Mouse (Mus musculus): ENCODE data around the gene Cacnb3. TPM values are rescaled to one million over a fixed set of nuclear protein-coding genes. Genes with fewer than 3 reads are reported as not detected.

Cacnb3 gene
- polyA plus RNA-seq, 1 experiment from 2014 or later = 32.3 TPM

GRCm38 (mm10) chr15:98612229-98612628 lies 18.4 kb upstream of the Cacnb3 start:
- no peaks in the 10 kb centered on the region for H3K27me3 ChIP-seq (ENCODE audit: control insufficient read depth, insufficient read depth, low read length)
- H3K36me3 ChIP-seq (replicated peaks; ENCODE audit: control insufficient read depth, insufficient read depth, low read depth, low read length) = no peaks in the 10 kb centered on the region
- H3K4me1 ChIP-seq (ENCODE audit: control insufficient read depth, insufficient read depth, low read length) = peaks cover 2% of the 10 kb centered on the region
- no peak overlapping the region for H3K4me3 ChIP-seq (ENCODE audit: low read depth, low read length)
- 93% methylated on average over 3 of the region's 3 CpGs for WGBS
- H3K4me2 ChIP-seq (ENCODE audit: low read depth, low read length) = no peak overlapping the region
- no peak overlapping the region for H3K27ac ChIP-seq (replicated peaks; ENCODE audit: low read depth, low read length)
- no peaks in the 10 kb centered on the region for H3K9me3 ChIP-seq (replicated peaks; ENCODE audit: control insufficient read depth, low read length)
- DNase-seq (ENCODE audit: low spot score) = no peak
- no peak for ATAC-seq (replicated peaks; ENCODE audit: insufficient number of reproducible peaks, low FRiP score, low TSS enrichment, low read depth)
- no peak overlapping the region for H3K9ac ChIP-seq (replicated peaks; ENCODE audit: low read length)

- H3K4me1 ChIP-seq (ENCODE audit: control insufficient read depth, insufficient read depth, low read length) = no peaks in the 10 kb centered on the region; the same call in none of the 2 replicates
- no peaks in the 10 kb centered on the region for H3K27me3 ChIP-seq (ENCODE audit: control insufficient read depth, insufficient read depth, low read length)
- H3K4me3 ChIP-seq (ENCODE audit: low read depth, low read length) = no peak overlapping the region
- no peaks in the 10 kb centered on the region for H3K36me3 ChIP-seq (replicated peaks; ENCODE audit: control insufficient read depth, insufficient read depth, low read depth, low read length)
- 61% methylated on average over 9 of the region's 9 CpGs for WGBS
- DNase-seq (ENCODE audit: low spot score) = no peak
- no peak overlapping the region for H3K4me2 ChIP-seq (ENCODE audit: low read depth, low read length)
- no peak overlapping the region for H3K27ac ChIP-seq (replicated peaks; ENCODE audit: low read depth, low read length)
- no peak overlapping the region for H3K9ac ChIP-seq (replicated peaks; ENCODE audit: low read length)
- no peak for ATAC-seq (replicated peaks; ENCODE audit: insufficient number of reproducible peaks, low FRiP score, low TSS enrichment, low read depth)
- H3K9me3 ChIP-seq (replicated peaks; ENCODE audit: control insufficient read depth, low read length) = no peaks in the 10 kb centered on the region
These were observed 16.1 kb upstream of the Cacnb3 start for GRCm38 (mm10) chr15:98614551-98614950.

GRCm38 (mm10) chr15:98614971-98615370 lies 15.7 kb upstream of the Cacnb3 start:
- H3K9me3 ChIP-seq (replicated peaks; ENCODE audit: control insufficient read depth, low read length) = no peaks in the 10 kb centered on the region
- H3K4me1 ChIP-seq (ENCODE audit: control insufficient read depth, insufficient read depth, low read length) = no peaks in the 10 kb centered on the region; the same call in none of the 2 replicates
- no peaks in the 10 kb centered on the region for H3K27me3 ChIP-seq (ENCODE audit: control insufficient read depth, insufficient read depth, low read length)
- H3K27ac ChIP-seq (replicated peaks; ENCODE audit: low read depth, low read length) = no peak overlapping the region
- H3K36me3 ChIP-seq (replicated peaks; ENCODE audit: control insufficient read depth, insufficient read depth, low read depth, low read length) = no peaks in the 10 kb centered on the region
- ATAC-seq (replicated peaks; ENCODE audit: insufficient number of reproducible peaks, low FRiP score, low TSS enrichment, low read depth) (no peak), DNase-seq (ENCODE audit: low spot score) (no peak)
- H3K4me2 ChIP-seq (ENCODE audit: low read depth, low read length) = no peak overlapping the region
- 53% methylated on average over 6 of the region's 6 CpGs for WGBS
- H3K4me3 ChIP-seq (ENCODE audit: low read depth, low read length) = no peak overlapping the region
- no peak overlapping the region for H3K9ac ChIP-seq (replicated peaks; ENCODE audit: low read length)

- Histone ChIP-seq H3K4me3 (ENCODE audit: low read depth, low read length) (no peak overlapping the region), H3K9ac (replicated peaks; ENCODE audit: low read length) (no peak overlapping the region), H3K27me3 (ENCODE audit: control insufficient read depth, insufficient read depth, low read length) (no peaks in the 10 kb centered on the region), H3K36me3 (replicated peaks; ENCODE audit: control insufficient read depth, insufficient read depth, low read depth, low read length) (no peaks in the 10 kb centered on the region), H3K4me1 (ENCODE audit: control insufficient read depth, insufficient read depth, low read length) (no peaks in the 10 kb centered on the region; the same call in 1 of the 2 replicates), H3K9me3 (replicated peaks; ENCODE audit: control insufficient read depth, low read length) (no peaks in the 10 kb centered on the region), H3K27ac (replicated peaks; ENCODE audit: low read depth, low read length) (no peak overlapping the region), H3K4me2 (ENCODE audit: low read depth, low read length) (no peak overlapping the region)
- DNase-seq (ENCODE audit: low spot score) (no peak), ATAC-seq (replicated peaks; ENCODE audit: insufficient number of reproducible peaks, low FRiP score, low TSS enrichment, low read depth) (no peak)
- 60% methylated on average over 6 of the region's 6 CpGs for WGBS
These were observed 14.9 kb upstream of the Cacnb3 start for GRCm38 (mm10) chr15:98615751-98616150.

GRCm38 (mm10) chr15:98616362-98617175 lies 14.1 kb upstream of the Cacnb3 start:
- H3K4me3 ChIP-seq (ENCODE audit: low read depth, low read length) = no peak overlapping the region
- no peaks in the 10 kb centered on the region; the same call in 1 of the 2 replicates for H3K4me1 ChIP-seq (ENCODE audit: control insufficient read depth, insufficient read depth, low read length)
- no peak for ATAC-seq (replicated peaks; ENCODE audit: insufficient number of reproducible peaks, low FRiP score, low TSS enrichment, low read depth)
- 32% methylated on average over 20 of the region's 20 CpGs for WGBS
- no peaks in the 10 kb centered on the region for H3K27me3 ChIP-seq (ENCODE audit: control insufficient read depth, insufficient read depth, low read length)
- H3K36me3 ChIP-seq (replicated peaks; ENCODE audit: control insufficient read depth, insufficient read depth, low read depth, low read length) = no peaks in the 10 kb centered on the region
- peak overlapping the region; percentile 2; the same call in 1 of the 2 replicates for H3K4me2 ChIP-seq (ENCODE audit: low read depth, low read length)
- H3K9me3 ChIP-seq (replicated peaks; ENCODE audit: control insufficient read depth, low read length) = no peaks in the 10 kb centered on the region
- DNase-seq (ENCODE audit: low spot score) = peak; percentile 28
- 0 out of 2 replicates have a peak overlapping the region, but pooled peaks have one; percentile 7 for H3K9ac ChIP-seq (replicated peaks; ENCODE audit: low read length)
- no peak overlapping the region for H3K27ac ChIP-seq (replicated peaks; ENCODE audit: low read depth, low read length)

GRCm38 (mm10) chr15:98617176-98617537 lies 13.5 kb upstream of the Cacnb3 start:
- Histone ChIP-seq H3K27ac (replicated peaks; ENCODE audit: low read depth, low read length) (no peak overlapping the region), H3K4me3 (ENCODE audit: low read depth, low read length) (no peak overlapping the region)
- WGBS = 1% methylated on average over 12 of the region's 12 CpGs

GRCm38 (mm10) chr15:98622199-98622598 lies 8.4 kb upstream of the Cacnb3 start:
- no peak for ATAC-seq (replicated peaks; ENCODE audit: insufficient number of reproducible peaks, low FRiP score, low TSS enrichment, low read depth)
- no peaks in the 10 kb centered on the region for H3K27me3 ChIP-seq (ENCODE audit: control insufficient read depth, insufficient read depth, low read length)
- WGBS = 9% methylated on average over 7 of the region's 7 CpGs
- no peak overlapping the region for H3K4me2 ChIP-seq (ENCODE audit: low read depth, low read length)
- H3K9ac ChIP-seq (replicated peaks; ENCODE audit: low read length) = no peak overlapping the region; the same call in 1 of the 2 replicates
- no peaks in the 10 kb centered on the region for H3K4me1 ChIP-seq (ENCODE audit: control insufficient read depth, insufficient read depth, low read length)
- no peaks in the 10 kb centered on the region for H3K9me3 ChIP-seq (replicated peaks; ENCODE audit: control insufficient read depth, low read length)
- no peak overlapping the region for H3K27ac ChIP-seq (replicated peaks; ENCODE audit: low read depth, low read length)
- no peak for DNase-seq (ENCODE audit: low spot score)
- no peak overlapping the region for H3K4me3 ChIP-seq (ENCODE audit: low read depth, low read length)
- no peaks in the 10 kb centered on the region for H3K36me3 ChIP-seq (replicated peaks; ENCODE audit: control insufficient read depth, insufficient read depth, low read depth, low read length)

More at GRCm38 (mm10) chr15:98617176-98617537, 13.5 kb upstream of the Cacnb3 start:
- DNase-seq (ENCODE audit: low spot score) = peak; percentile 92
- Histone ChIP-seq H3K4me1 (ENCODE audit: control insufficient read depth, insufficient read depth, low read length) (no peaks in the 10 kb centered on the region; the same call in 1 of the 2 replicates), H3K36me3 (replicated peaks; ENCODE audit: control insufficient read depth, insufficient read depth, low read depth, low read length) (no peaks in the 10 kb centered on the region), H3K27me3 (ENCODE audit: control insufficient read depth, insufficient read depth, low read length) (no peaks in the 10 kb centered on the region), H3K4me2 (ENCODE audit: low read depth, low read length) (peak overlapping the region; percentile 2; the same call in 1 of the 2 replicates), H3K9ac (replicated peaks; ENCODE audit: low read length) (0 out of 2 replicates have a peak overlapping the region, but pooled peaks have one; percentile 7), H3K9me3 (replicated peaks; ENCODE audit: control insufficient read depth, low read length) (no peaks in the 10 kb centered on the region)
- no peak for ATAC-seq (replicated peaks; ENCODE audit: insufficient number of reproducible peaks, low FRiP score, low TSS enrichment, low read depth)

GRCm38 (mm10) chr15:98622721-98623120 lies 7.9 kb upstream of the Cacnb3 start:
- ATAC-seq (replicated peaks; ENCODE audit: insufficient number of reproducible peaks, low FRiP score, low TSS enrichment, low read depth) (no peak), DNase-seq (ENCODE audit: low spot score) (no peak)
- no peaks in the 10 kb centered on the region for H3K27me3 ChIP-seq (ENCODE audit: control insufficient read depth, insufficient read depth, low read length)
- H3K27ac ChIP-seq (replicated peaks; ENCODE audit: low read depth, low read length) = no peak overlapping the region
- no peaks in the 10 kb centered on the region for H3K9me3 ChIP-seq (replicated peaks; ENCODE audit: control insufficient read depth, low read length)
- no peak overlapping the region for H3K4me3 ChIP-seq (ENCODE audit: low read depth, low read length)
- H3K36me3 ChIP-seq (replicated peaks; ENCODE audit: control insufficient read depth, insufficient read depth, low read depth, low read length) = no peaks in the 10 kb centered on the region
- H3K4me1 ChIP-seq (ENCODE audit: control insufficient read depth, insufficient read depth, low read length) = no peaks in the 10 kb centered on the region
- no peak overlapping the region for H3K4me2 ChIP-seq (ENCODE audit: low read depth, low read length)
- H3K9ac ChIP-seq (replicated peaks; ENCODE audit: low read length) = no peak overlapping the region
- 16% methylated on average over 6 of the region's 6 CpGs for WGBS
